Mouse (Mus musculus) midbrain, embryonic 10.5 days (tissue): ENCODE results near the gene Tsc22d3. TPM values are rescaled to one million over a fixed set of nuclear protein-coding genes. Genes with fewer than 3 reads are reported as not detected.
"Not testable (repeated sequence)": the region's sequence is repeated elsewhere in the genome, so short reads cannot be mapped to it uniquely, and the experiment has no call there.

ENCODE experiments used
- DNase-seq: peaks from one replicate; pipeline ENCODE4 v3.0.0-alpha.2; 2017; ENCODE audit warnings: low spot score
- H3K27ac ChIP-seq: fragments of 300-500 bp; sonication (generic); replicated peaks from 2 replicates; pipeline ENCODE4 v1.5.1; 2016; ENCODE audit warnings: mild to moderate bottlenecking
- H3K27me3 ChIP-seq: fragments of 300-500 bp; sonication (generic); 2 replicates; pipeline ENCODE4 v1.6.1; 2016; ENCODE audit warnings: low read depth, mild to moderate bottlenecking; ENCODE audit not compliant: poor library complexity, severe bottlenecking
- H3K36me3 ChIP-seq: fragments of 300-500 bp; sonication (generic); 2 replicates; pipeline ENCODE4 v1.6.1; 2016; ENCODE audit warnings: mild to moderate bottlenecking, moderate library complexity
- H3K4me1 ChIP-seq: fragments of 300-500 bp; sonication (generic); 2 replicates; pipeline ENCODE4 v1.6.1; 2016
- H3K4me3 ChIP-seq: fragments of 300-500 bp; sonication (generic); 2 replicates; pipeline ENCODE4 v1.5.1; 2016; ENCODE audit warnings: mild to moderate bottlenecking, moderate library complexity
- H3K9me3 ChIP-seq: fragments of 300-500 bp; sonication (generic); replicated peaks from 2 replicates; pipeline ENCODE4 v1.6.1; 2016; ENCODE audit warnings: mild to moderate bottlenecking
- WGBS: fragments of 180-500 bp; shearing (Covaris S2); methylation state at CpG from one replicate; pipeline ENCODE4 v1.1.7; 2016; 5-methylcytosine and 5-hydroxymethylcytosine counted together
- polyA plus RNA-seq: library from polyadenylated mRNA; unstranded; fragments of >200 nt; fragmentation: Nextera tagmentation; extraction: Ambion mirVana; gene quantifications from 2 replicates; pipeline ENCODE4 v1.2.1, GENCODE M21; 2016

Tsc22d3 gene
- polyA plus RNA-seq, 1 experiment from 2014 or later = 133 TPM

DNA sequence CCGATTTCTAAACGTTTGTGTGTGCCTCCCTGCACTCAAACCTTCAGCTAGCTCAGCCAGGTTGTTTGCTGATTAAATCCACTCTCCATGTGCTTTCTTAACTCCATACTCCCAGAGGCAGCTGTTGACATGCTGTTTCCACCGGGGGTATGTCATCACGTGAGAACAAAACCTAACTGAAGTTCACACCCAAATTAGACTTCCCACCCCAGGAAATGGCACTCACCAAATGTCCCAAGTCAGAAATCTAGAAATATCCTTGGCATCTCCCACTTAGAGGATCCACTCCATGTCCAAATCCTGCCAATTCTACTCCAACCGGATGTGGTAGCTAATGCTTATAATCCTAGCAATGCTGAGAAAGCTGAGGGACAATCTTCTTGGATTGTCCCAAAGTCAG, 100.2 kb downstream of the Tsc22d3 start:
- no peak overlapping the region for H3K4me3 ChIP-seq
- peaks cover 4% of the 10 kb centered on the region for H3K4me1 ChIP-seq
- WGBS = 84% methylated on average over 5 of the region's 5 CpGs
- DNase-seq = no peak
- no peaks in the 10 kb centered on the region for H3K36me3 ChIP-seq
- H3K27me3 ChIP-seq = peaks cover 97% of the 10 kb centered on the region
- H3K27ac ChIP-seq = no peak overlapping the region
- H3K9me3 ChIP-seq = no peaks in the 10 kb centered on the region

DNA sequence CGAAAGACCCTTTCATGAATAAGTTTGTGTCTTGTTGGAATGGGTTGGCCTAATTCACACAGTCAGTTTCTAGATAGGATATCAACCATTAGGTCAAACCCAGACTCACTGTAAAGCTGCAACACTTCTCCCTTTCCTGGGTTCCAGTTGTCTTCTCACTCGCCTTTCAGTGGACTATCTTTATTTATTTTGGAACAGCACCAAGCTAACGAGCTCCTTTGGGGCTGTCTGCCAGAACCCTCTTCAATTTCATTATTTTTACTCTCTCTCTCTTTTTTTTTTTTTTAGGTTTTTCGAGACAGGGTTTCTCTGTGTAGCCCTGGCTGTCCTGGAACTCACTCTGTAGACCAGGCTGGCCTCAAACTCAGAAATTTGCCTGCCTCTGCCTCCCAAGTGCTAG, 102.0 kb downstream of the Tsc22d3 start:
- H3K4me3 ChIP-seq, H3K4me1 ChIP-seq, DNase-seq, H3K9me3 ChIP-seq, H3K27ac ChIP-seq, H3K36me3 ChIP-seq: not testable (repeated sequence)
- 70% methylated on average over 4 of the region's 4 CpGs for WGBS
- H3K27me3 ChIP-seq = peaks cover 97% of the 10 kb centered on the region

DNA sequence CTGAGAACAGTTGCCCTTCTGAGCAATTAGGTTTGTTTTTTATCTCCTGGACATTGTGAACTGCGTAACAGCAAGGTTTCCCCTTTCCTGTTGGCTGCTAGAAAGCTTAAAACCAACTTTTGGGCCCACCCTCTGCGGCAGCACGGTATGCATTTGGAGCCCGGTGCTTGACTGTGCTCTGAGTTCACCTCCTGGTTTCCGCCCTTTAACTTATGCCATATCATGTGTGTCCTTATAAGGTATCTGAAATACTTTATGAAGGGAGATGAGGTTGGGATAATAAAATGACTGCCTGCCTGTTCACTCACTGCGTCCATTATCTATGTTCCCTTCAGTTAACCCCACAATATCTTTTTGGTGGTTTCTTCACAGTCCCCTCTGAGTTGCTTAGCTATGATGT, 106.3 kb downstream of the Tsc22d3 start:
- no peak for DNase-seq
- Histone ChIP-seq H3K36me3 (no peaks in the 10 kb centered on the region), H3K9me3 (no peaks in the 10 kb centered on the region), H3K4me3 (no peak overlapping the region), H3K27ac (no peak overlapping the region), H3K4me1 (no peaks in the 10 kb centered on the region), H3K27me3 (peaks cover 97% of the 10 kb centered on the region)
- WGBS = 91% methylated on average over 6 of the region's 6 CpGs

DNA sequence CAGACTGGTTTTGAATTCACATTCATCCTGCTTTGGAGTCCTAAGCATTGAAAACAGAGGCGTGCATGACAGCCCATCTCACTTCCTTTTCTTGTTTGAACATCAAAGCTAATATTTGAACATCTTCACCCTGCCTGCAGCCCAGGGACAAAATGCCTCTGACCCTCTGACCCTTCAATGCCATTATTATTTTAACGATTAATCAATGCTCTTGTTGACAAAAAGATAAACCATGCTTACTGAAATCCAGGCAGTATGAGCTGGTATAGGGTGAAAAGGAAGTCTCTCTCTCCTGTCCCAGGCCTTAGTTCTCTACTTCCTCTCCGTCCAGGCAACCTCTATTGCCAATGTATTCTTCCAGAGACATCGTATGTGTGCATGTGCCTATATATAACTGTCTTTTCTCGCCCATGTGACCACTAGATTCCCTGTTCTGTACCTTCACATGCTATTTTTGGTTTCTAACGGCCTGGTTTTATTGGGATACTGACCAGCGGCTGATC, 106.9 kb downstream of the Tsc22d3 start:
- H3K27ac ChIP-seq = no peak overlapping the region
- DNase-seq = no peak
- H3K4me3 ChIP-seq = no peak overlapping the region
- peaks cover 96% of the 10 kb centered on the region for H3K27me3 ChIP-seq
- H3K36me3 ChIP-seq = no peaks in the 10 kb centered on the region
- H3K9me3 ChIP-seq = no peaks in the 10 kb centered on the region
- WGBS = 73% methylated on average over 7 of the region's 7 CpGs
- no peaks in the 10 kb centered on the region for H3K4me1 ChIP-seq

DNA sequence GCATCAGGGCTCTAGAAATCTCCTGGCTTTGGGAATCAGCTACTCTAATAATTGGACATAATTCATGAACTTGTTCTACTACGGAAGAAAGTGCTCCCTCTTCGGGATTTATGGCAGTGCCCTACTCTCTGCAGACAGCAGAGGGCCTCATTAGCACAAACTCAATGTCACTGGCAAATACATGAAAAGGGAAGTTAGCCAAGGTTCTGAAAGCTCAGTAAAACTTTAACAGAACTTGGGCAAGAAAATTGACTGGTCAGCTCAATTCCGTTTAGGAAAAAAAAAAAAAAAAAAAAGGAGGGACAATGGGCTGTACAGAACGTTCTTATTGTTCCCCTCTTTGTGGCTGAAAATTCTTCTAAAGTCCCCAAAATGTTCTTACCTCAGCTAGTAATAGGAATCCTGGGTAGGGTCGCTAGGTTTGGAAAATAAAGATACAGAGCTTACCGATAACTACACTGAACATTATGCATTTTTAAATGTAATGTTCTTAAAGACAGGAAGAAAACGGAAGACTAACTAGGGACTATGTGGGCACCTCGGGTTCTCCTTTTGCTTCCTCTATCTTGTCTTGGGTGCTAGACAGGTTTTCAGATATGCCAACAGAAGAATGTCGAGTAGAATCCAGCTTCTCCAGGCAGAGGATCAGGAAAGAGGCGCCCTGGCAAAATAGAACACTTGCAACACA, 108.4 kb downstream of the Tsc22d3 start:
- H3K9me3 ChIP-seq = no peaks in the 10 kb centered on the region
- no peak overlapping the region for H3K27ac ChIP-seq
- no peaks in the 10 kb centered on the region for H3K4me1 ChIP-seq
- 61% methylated on average over 10 of the region's 10 CpGs for WGBS
- H3K36me3 ChIP-seq = no peaks in the 10 kb centered on the region
- no peak for DNase-seq
- H3K27me3 ChIP-seq = peaks cover 93% of the 10 kb centered on the region
- H3K4me3 ChIP-seq = no peak overlapping the region

DNA sequence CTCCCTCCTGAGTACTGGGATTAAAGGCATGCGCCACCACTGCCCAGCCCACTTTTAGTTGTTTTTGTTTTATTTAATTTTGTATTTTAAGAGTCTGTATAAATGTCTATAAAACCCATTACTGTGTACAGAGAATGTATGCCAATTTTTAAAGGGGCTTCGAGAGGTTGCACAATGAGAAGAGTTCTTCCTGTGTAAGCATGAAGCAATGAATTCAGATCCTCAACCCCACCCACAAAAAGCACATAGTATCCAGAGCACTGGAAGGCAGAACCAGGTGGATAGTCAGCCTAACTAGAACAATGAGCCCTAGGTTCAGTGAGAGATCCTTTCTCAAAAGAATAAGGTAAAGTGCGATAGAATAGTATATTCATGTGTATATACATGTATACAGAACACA, 110.3 kb downstream of the Tsc22d3 start:
- no peak overlapping the region for H3K4me3 ChIP-seq
- DNase-seq = no peak
- peaks cover 93% of the 10 kb centered on the region for H3K27me3 ChIP-seq
- no peaks in the 10 kb centered on the region for H3K36me3 ChIP-seq
- H3K9me3 ChIP-seq = no peaks in the 10 kb centered on the region
- 89% methylated on average over 3 of the region's 3 CpGs for WGBS
- H3K4me1 ChIP-seq = no peaks in the 10 kb centered on the region
- H3K27ac ChIP-seq = no peak overlapping the region

Other genes starting within 250 kb of the Tsc22d3 start
- gene Prps1, start 144.0 kb downstream of the Tsc22d3 start, polyA plus RNA-seq = 84.9 and 90.4 TPM in 2 replicates
- 1.8 and 2.1 TPM in 2 replicates for gene Mid2, start 63.9 kb upstream of the Tsc22d3 start, polyA plus RNA-seq
- not detected in 2 replicates for gene Tex13b, start 212.8 kb upstream of the Tsc22d3 start, polyA plus RNA-seq